Mouse (Mus musculus) MEL (cell line): ENCODE measurements around the gene Necap2. TPM values are rescaled to one million over a fixed set of nuclear protein-coding genes. Genes with fewer than 3 reads are reported as not detected.

Source experiments
- DNase-seq: peaks from one replicate; pipeline ENCODE4 v3.0.0; 2011; ENCODE audit warnings: low read depth, low spot score
- H3K27ac ChIP-seq: 2 replicates; pipeline ENCODE4 v1.5.1; 2012; ENCODE audit warnings: low read depth, mild to moderate bottlenecking, control low read depth, low read length, moderate library complexity; ENCODE audit not compliant: control insufficient read depth
- H3K27me3 ChIP-seq, 2 experiments: fragments of 150-350 bp in 1 of 2; sonication (generic) in 1 of 2; 2 replicates each; pipeline ENCODE4 v1.6.1; 2012; ENCODE audit warnings: low read length in 2 of 2, mild to moderate bottlenecking in 2 of 2, improper control_type of control experiment in 1 of 2, moderate library complexity in 1 of 2; ENCODE audit not compliant: insufficient read depth in 2 of 2, control insufficient read depth in 1 of 2
- H3K36me3 ChIP-seq, 2 experiments: 2 replicates each; pipeline ENCODE4 v1.6.1; 2012 to 2014; ENCODE audit warnings: low read length in 2 of 2, improper control_type of control experiment in 1 of 2, inconsistent platforms in 1 of 2, mild to moderate bottlenecking in 1 of 2; ENCODE audit not compliant: insufficient read depth in 2 of 2, control insufficient read depth in 1 of 2
- H3K4me1 ChIP-seq, 2 experiments: fragments of 150-350 bp in 1 of 2; sonication (generic) in 1 of 2; 2 replicates each; pipeline ENCODE4 v1.6.1; 2012; ENCODE audit warnings: low read length in 2 of 2, improper control_type of control experiment in 1 of 2, mild to moderate bottlenecking in 1 of 2; ENCODE audit not compliant: insufficient read depth in 2 of 2, control insufficient read depth in 1 of 2
- H3K4me3 ChIP-seq, 2 experiments: fragments of 150-350 bp in 1 of 2; sonication (generic) in 1 of 2; 2 replicates each; pipeline ENCODE4 v1.5.1; 2012; ENCODE audit warnings: low read depth in 2 of 2, low read length in 2 of 2, mild to moderate bottlenecking in 2 of 2, moderate library complexity in 2 of 2, control low read depth in 1 of 2, improper control_type of control experiment in 1 of 2; ENCODE audit not compliant: control insufficient read depth in 1 of 2, insufficient read depth in 1 of 2
- H3K79me2 ChIP-seq: 2 replicates; pipeline ENCODE4 v1.6.1; 2012; ENCODE audit warnings: mild to moderate bottlenecking, low read length, moderate library complexity; ENCODE audit not compliant: control insufficient read depth, poor library complexity, insufficient read depth
- H3K9ac ChIP-seq: 2 replicates; pipeline ENCODE4 v1.6.1; 2012; ENCODE audit warnings: low read depth, mild to moderate bottlenecking, control low read depth, low read length, moderate library complexity; ENCODE audit not compliant: control insufficient read depth, poor library complexity, severe bottlenecking
- H3K9me3 ChIP-seq: fragments of 150-350 bp; sonication (generic); replicated peaks from 2 replicates; pipeline ENCODE4 v1.6.1; 2012; ENCODE audit warnings: mild to moderate bottlenecking, low read length, improper control_type of control experiment, moderate library complexity; ENCODE audit not compliant: insufficient read depth
- CHD2 ChIP-seq: IDR thresholded peaks from 2 replicates; pipeline ENCODE4 v1.6.1; 2011; ENCODE audit warnings: low read length, improper control_type of control experiment
- CTCF ChIP-seq, 3 experiments: IDR thresholded peaks in 2 of 3; conservative IDR thresholded peaks in 1 of 3; 2 replicates each; pipeline ENCODE4 v1.5.1; 2011 to 2012; ENCODE audit warnings: low read length in 3 of 3, low read depth in 2 of 3, mild to moderate bottlenecking in 2 of 3, improper control_type of control experiment in 1 of 3, inconsistent platforms in 1 of 3, mixed read lengths in 1 of 3, moderate library complexity in 1 of 3; ENCODE audit not compliant: control insufficient read depth in 1 of 3, insufficient read depth in 1 of 3, poor library complexity in 1 of 3, severe bottlenecking in 1 of 3
- EP300 ChIP-seq, 2 experiments: IDR thresholded peaks; 2 replicates each; pipeline ENCODE4 v1.6.1; 2011; ENCODE audit warnings: improper control_type of control experiment in 2 of 2, low read length in 2 of 2, low read depth in 1 of 2, mild to moderate bottlenecking in 1 of 2
- ETS1 ChIP-seq: IDR thresholded peaks from 2 replicates; pipeline ENCODE4 v1.6.1; 2012; ENCODE audit warnings: low read depth, mild to moderate bottlenecking, inconsistent platforms, low read length, improper control_type of control experiment, moderate library complexity
- HCFC1 ChIP-seq: IDR thresholded peaks from 2 replicates; pipeline ENCODE4 v1.6.1; 2012; ENCODE audit warnings: low read depth, mild to moderate bottlenecking, inconsistent platforms, low read length, improper control_type of control experiment, moderate library complexity
- MAFK ChIP-seq: IDR thresholded peaks from 2 replicates; pipeline ENCODE4 v1.6.1; 2011; ENCODE audit warnings: low read depth, mild to moderate bottlenecking, low read length, improper control_type of control experiment, borderline replicate concordance
- MAZ ChIP-seq: IDR thresholded peaks from 2 replicates; pipeline ENCODE4 v1.6.1; 2012; ENCODE audit warnings: low read depth, mild to moderate bottlenecking, inconsistent platforms, low read length, improper control_type of control experiment
- MEF2A ChIP-seq: IDR thresholded peaks from 2 replicates; pipeline ENCODE4 v1.6.1; 2014; ENCODE audit warnings: low read depth, mild to moderate bottlenecking, inconsistent platforms, low read length, improper control_type of control experiment; ENCODE audit not compliant: poor library complexity, insufficient replicate concordance, severe bottlenecking; ENCODE audit errors: extremely low read depth
- MXI1 ChIP-seq: IDR thresholded peaks from 2 replicates; pipeline ENCODE4 v1.6.1; 2011; ENCODE audit warnings: mild to moderate bottlenecking, low read depth, low read length, improper control_type of control experiment
- NELFE ChIP-seq: IDR thresholded peaks from 2 replicates; pipeline ENCODE4 v1.6.1; 2011; ENCODE audit warnings: low read depth, low read length, improper control_type of control experiment
- SIN3A ChIP-seq: IDR thresholded peaks from 2 replicates; pipeline ENCODE4 v1.6.1; 2012; ENCODE audit warnings: low read length, improper control_type of control experiment, inconsistent platforms
- SMC3 ChIP-seq: IDR thresholded peaks from 2 replicates; pipeline ENCODE4 v1.6.1; 2011; ENCODE audit warnings: low read depth, low read length, improper control_type of control experiment
- UBTF ChIP-seq: IDR thresholded peaks from 2 replicates; pipeline ENCODE4 v1.6.1; 2012; ENCODE audit warnings: low read depth, mild to moderate bottlenecking, inconsistent platforms, low read length, improper control_type of control experiment, moderate library complexity, borderline replicate concordance; ENCODE audit not compliant: insufficient read depth
- USF2 ChIP-seq, 2 experiments: IDR thresholded peaks; 2 replicates each; pipeline ENCODE4 v1.6.1; 2011 to 2012; ENCODE audit warnings: improper control_type of control experiment in 2 of 2, low read length in 2 of 2, borderline replicate concordance in 1 of 2, inconsistent platforms in 1 of 2, low read depth in 1 of 2, mild to moderate bottlenecking in 1 of 2; ENCODE audit not compliant: insufficient read depth in 1 of 2
- ZC3H11A ChIP-seq: IDR thresholded peaks from 2 replicates; pipeline ENCODE4 v1.6.1; 2012; ENCODE audit warnings: low read depth, mild to moderate bottlenecking, inconsistent platforms, low read length, improper control_type of control experiment
- ZMIZ1 ChIP-seq: IDR thresholded peaks from 2 replicates; pipeline ENCODE4 v1.6.1; 2012; ENCODE audit warnings: low read depth, mild to moderate bottlenecking, inconsistent platforms, low read length, improper control_type of control experiment, moderate library complexity
- polyA plus RNA-seq, 2 experiments: library from polyadenylated mRNA; stranded (reverse) in 1 of 2; unstranded in 1 of 2; fragments of >175 nt in 1 of 2; fragments of >200 nt in 1 of 2; gene quantifications; 2 replicates each; pipeline versions ENCODE4 v1.2.1 to v1.2.4; 2012; ENCODE audit warnings: low replicate concordance in 2 of 2, low read depth in 1 of 2; ENCODE audit not compliant: insufficient read length in 2 of 2, insufficient read depth in 1 of 2, missing spikeins in 1 of 2
- total RNA-seq: library from RNA; depleted of rRNA; stranded (reverse); fragments of 300-350 nt; gene quantifications from 2 replicates; pipeline ENCODE4 v1.2.3, GENCODE M21; 2012

Necap2 gene
- total and polyA plus RNA-seq, 3 experiments, result 57.4 to 75.6 TPM; not detected in 1

DNA sequence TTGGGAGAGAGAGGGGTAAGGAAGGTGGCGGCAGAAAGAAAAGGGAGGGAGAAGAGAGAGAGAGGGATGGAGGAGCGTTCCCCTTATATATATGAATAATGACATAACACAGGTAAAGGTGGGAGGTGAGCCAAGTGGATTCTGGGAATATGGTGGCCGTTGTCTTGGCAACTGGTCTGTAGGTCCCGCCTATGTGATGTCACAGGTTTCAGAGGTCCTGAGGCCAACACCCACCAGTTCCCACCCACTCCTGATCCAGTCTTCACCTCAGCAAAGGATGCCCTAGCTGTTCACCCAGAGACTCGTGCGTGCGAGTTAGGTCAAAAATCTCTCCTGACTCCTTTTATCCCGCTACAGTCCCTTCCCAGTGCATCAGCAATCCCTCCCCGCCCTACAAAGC lies 23.1 kb upstream of the Necap2 start:
- H3K4me1 ChIP-seq, result peaks cover 0 to 5% of the 10 kb centered on the region in 2 experiments; a peak in 1 of 4 replicates
- no peak overlapping the region for H3K9ac ChIP-seq
- DNase-seq, result no peak
- H3K36me3 ChIP-seq, result no peaks in the 10 kb centered on the region
- no peaks in the 10 kb centered on the region for H3K79me2 ChIP-seq
- TF ChIP-seq MAZ (no peak), HCFC1 (no peak), ETS1 (no peak), ZMIZ1 (no peak), CHD2 (no peak), MAFK (no peak)
- H3K4me3 ChIP-seq, result no peak overlapping the region
- H3K27me3 ChIP-seq, result no peaks in the 10 kb centered on the region
- no peaks in the 10 kb centered on the region for H3K9me3 ChIP-seq
- H3K27ac ChIP-seq, result no peak overlapping the region

DNA sequence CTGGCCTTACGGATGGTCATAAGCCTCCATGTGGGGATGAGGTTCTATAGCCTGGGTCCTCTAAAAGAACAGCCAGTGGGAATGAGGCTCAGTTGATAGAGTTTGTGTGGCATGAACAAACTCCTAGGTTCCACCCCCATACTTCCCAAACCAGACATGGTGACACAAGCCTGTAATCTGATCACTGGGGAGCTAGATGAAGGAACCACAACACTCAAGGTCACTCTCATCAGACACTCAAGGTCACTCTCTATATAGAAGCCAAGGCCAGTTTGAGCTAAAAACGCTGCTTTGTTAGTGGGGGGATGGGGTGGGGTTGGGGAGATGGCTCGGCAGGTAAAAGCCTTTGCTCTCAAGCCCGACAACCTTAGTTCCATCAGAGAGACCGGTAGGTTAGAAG lies 21.8 kb upstream of the Necap2 start:
- Histone ChIP-seq H3K9me3 (no peaks in the 10 kb centered on the region), H3K4me3 (no peak overlapping the region), H3K9ac (no peak overlapping the region), H3K27ac (no peak overlapping the region), H3K79me2 (no peaks in the 10 kb centered on the region), H3K4me1 (peaks cover 0 to 5% of the 10 kb centered on the region in 2 experiments; a peak in 1 of 4 replicates), H3K36me3 (no peaks in the 10 kb centered on the region), H3K27me3 (no peaks in the 10 kb centered on the region)
- no peak for TF ChIP-seq NELFE
- TF ChIP-seq SIN3A, result no peak
- TF ChIP-seq MXI1, result no peak
- TF ChIP-seq MAFK, result no peak
- TF ChIP-seq CTCF (IDR thresholded peaks at IDR 0.05 in 2 of 3, conservative IDR thresholded peaks at IDR 0.05 in 1 of 3; ENCODE audit: control insufficient read depth in 1 of 3, insufficient read depth in 1 of 3, low read depth in 2 of 3, low read length in 3 of 3, poor library complexity in 1 of 3, severe bottlenecking in 1 of 3), result no peak
- no peak for TF ChIP-seq ZC3H11A
- no peak for TF ChIP-seq UBTF
- no peak for TF ChIP-seq EP300 (IDR thresholded peaks at IDR 0.05; ENCODE audit: low read depth in 1 of 2, low read length in 2 of 2)
- no peak for TF ChIP-seq MAZ
- no peak for TF ChIP-seq ZMIZ1
- no peak for TF ChIP-seq SMC3
- TF ChIP-seq MEF2A, result no peak
- no peak for TF ChIP-seq USF2 (IDR thresholded peaks at IDR 0.05; ENCODE audit: borderline replicate concordance in 1 of 2, insufficient read depth in 1 of 2, low read depth in 1 of 2, low read length in 2 of 2)
- DNase-seq, result no peak
